Mouse (Mus musculus) limb, embryonic 11.5 days (tissue): ENCODE data around the gene Bcas3. TPM values are rescaled to one million over a fixed set of nuclear protein-coding genes. Genes with fewer than 3 reads are reported as not detected.

Source experiments
- ATAC-seq: fragments of 200-750 bp; cut with Nextera tagmentation; 2 replicates; pipeline ENCODE4 v1.8.0; 2017; ENCODE audit warnings: low read depth; ENCODE audit not compliant: insufficient number of reproducible peaks, low FRiP score, low TSS enrichment
- DNase-seq: peaks from one replicate; pipeline ENCODE4 v3.0.0-alpha.2; 2015; ENCODE audit warnings: low spot score
- H3K27ac ChIP-seq: fragments of 300-500 bp; sonication (generic); replicated peaks from 2 replicates; pipeline ENCODE4 v1.5.1; 2014; ENCODE audit warnings: low read depth, mild to moderate bottlenecking, low read length
- H3K27me3 ChIP-seq: fragments of 300-500 bp; sonication (generic); 2 replicates; pipeline ENCODE4 v1.6.1; 2014; ENCODE audit warnings: mild to moderate bottlenecking, low read length, mixed read lengths; ENCODE audit not compliant: control insufficient read depth, insufficient read depth
- H3K36me3 ChIP-seq: fragments of 300-500 bp; sonication (generic); 2 replicates; pipeline ENCODE4 v1.6.1; 2014; ENCODE audit warnings: mild to moderate bottlenecking, low read length, moderate library complexity, mixed read lengths; ENCODE audit not compliant: control insufficient read depth, insufficient read depth
- H3K4me1 ChIP-seq: fragments of 300-500 bp; sonication (generic); 2 replicates; pipeline ENCODE4 v1.6.1; 2014; ENCODE audit warnings: low read length, mixed read lengths; ENCODE audit not compliant: control insufficient read depth, insufficient read depth
- H3K4me2 ChIP-seq: fragments of 300-500 bp; sonication (generic); 2 replicates; pipeline ENCODE4 v1.6.1; 2014; ENCODE audit warnings: low read depth, mild to moderate bottlenecking, moderate library complexity; ENCODE audit not compliant: severe bottlenecking
- H3K4me3 ChIP-seq: fragments of 300-500 bp; sonication (generic); 2 replicates; pipeline ENCODE4 v1.5.1; 2014; ENCODE audit warnings: low read depth, low read length
- H3K9ac ChIP-seq: fragments of 300-500 bp; sonication (generic); 2 replicates; pipeline ENCODE4 v1.6.1; 2014; ENCODE audit warnings: mild to moderate bottlenecking, low read length
- H3K9me3 ChIP-seq: fragments of 300-500 bp; sonication (generic); 2 replicates; pipeline ENCODE4 v1.6.1; 2016; ENCODE audit warnings: low read length; ENCODE audit not compliant: control insufficient read depth
- WGBS: fragments of 180-500 bp; shearing (Covaris S2); extraction: QIAGEN DNeasy Blood & Tissue Kit; methylation state at CpG from one replicate; pipeline ENCODE4 v1.1.7; 2014; 5-methylcytosine and 5-hydroxymethylcytosine counted together
- polyA plus RNA-seq: library from polyadenylated mRNA; unstranded; fragments of >200 nt; fragmentation: Nextera tagmentation; extraction: Ambion mirVana; gene quantifications from 2 replicates; pipeline ENCODE4 v1.2.1, GENCODE M21; 2014

Bcas3 gene
- polyA plus RNA-seq, 1 experiment from 2014 or later, result 34.0 TPM

GRCm38 (mm10) chr11:85804048-85804447 is 451.1 kb downstream of the Bcas3 start:
- H3K4me2 ChIP-seq, result no peak overlapping the region
- peaks cover 8% of the 10 kb centered on the region; the same call in 1 of the 2 replicates for H3K4me1 ChIP-seq
- H3K4me3 ChIP-seq, result no peak overlapping the region
- DNase-seq (no peak), ATAC-seq (no peak)
- 67% methylated on average over 5 of the region's 5 CpGs for WGBS
- H3K27ac ChIP-seq, result no peak overlapping the region
- peaks cover 6% of the 10 kb centered on the region; the same call in 1 of the 2 replicates for H3K27me3 ChIP-seq
- H3K36me3 ChIP-seq, result no peaks in the 10 kb centered on the region
- no peak overlapping the region for H3K9ac ChIP-seq
- H3K9me3 ChIP-seq, result no peaks in the 10 kb centered on the region

DNA sequence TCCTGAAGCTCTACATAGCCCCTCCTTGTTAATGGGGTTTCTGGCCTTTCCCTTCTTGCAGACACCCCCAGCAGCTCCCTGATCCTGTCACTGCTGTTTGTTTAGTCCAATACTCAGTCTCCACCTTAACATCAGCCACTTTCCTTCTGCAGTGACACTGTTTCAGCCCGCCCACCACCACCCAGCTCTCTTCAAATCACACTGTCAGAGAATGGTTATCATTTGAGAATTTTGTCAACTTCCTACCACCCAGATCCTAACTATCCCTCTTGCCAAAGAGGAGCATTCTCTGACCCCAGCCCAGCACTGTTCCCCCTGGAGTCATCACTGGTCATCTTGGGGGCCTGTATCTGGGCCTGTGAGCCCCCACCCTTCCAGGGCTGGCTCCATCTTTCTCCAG is 452.8 kb downstream of the Bcas3 start:
- peaks cover 3% of the 10 kb centered on the region; the same call in 1 of the 2 replicates for H3K4me1 ChIP-seq
- H3K27me3 ChIP-seq, result no peaks in the 10 kb centered on the region
- H3K9me3 ChIP-seq, result no peaks in the 10 kb centered on the region
- WGBS, result 82% methylated on average over 1 of the region's 1 CpGs
- DNase-seq (no peak), ATAC-seq (no peak)
- no peaks in the 10 kb centered on the region for H3K36me3 ChIP-seq
- no peak overlapping the region for H3K27ac ChIP-seq
- no peak overlapping the region for H3K9ac ChIP-seq
- H3K4me2 ChIP-seq, result no peak overlapping the region
- no peak overlapping the region for H3K4me3 ChIP-seq

GRCm38 (mm10) chr11:85807353-85807752 is 454.4 kb downstream of the Bcas3 start:
- H3K9me3 ChIP-seq, result no peaks in the 10 kb centered on the region
- no peaks in the 10 kb centered on the region for H3K36me3 ChIP-seq
- H3K9ac ChIP-seq, result no peak overlapping the region
- H3K27me3 ChIP-seq, result no peaks in the 10 kb centered on the region
- ATAC-seq (no peak), DNase-seq (no peak)
- H3K4me3 ChIP-seq, result no peak overlapping the region
- H3K4me2 ChIP-seq, result no peak overlapping the region
- no peak overlapping the region for H3K27ac ChIP-seq
- H3K4me1 ChIP-seq, result peaks cover 5% of the 10 kb centered on the region; the same call in 1 of the 2 replicates
- 83% methylated on average over 11 of the region's 11 CpGs for WGBS

DNA sequence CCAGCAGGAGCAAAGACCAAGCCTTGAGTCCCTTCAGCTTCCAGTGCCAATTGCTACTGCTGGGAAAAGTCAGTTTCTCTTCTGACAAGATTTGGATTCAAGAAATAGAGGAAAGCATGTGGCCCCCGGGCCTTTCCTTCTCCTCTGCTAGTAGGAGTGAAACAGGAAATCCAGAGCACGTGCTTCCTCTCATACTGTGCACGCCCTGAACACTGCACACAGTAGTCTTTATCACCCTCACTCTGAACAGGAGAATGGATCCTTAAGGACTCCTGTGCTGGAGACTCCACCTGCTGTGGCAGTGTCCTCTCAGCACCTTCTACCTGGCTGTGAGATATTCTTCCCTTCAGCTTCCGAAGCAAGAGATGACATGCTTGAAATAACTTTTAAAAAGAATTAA is 458.3 kb downstream of the Bcas3 start:
- WGBS, result 67% methylated on average over 4 of the region's 4 CpGs
- ATAC-seq (no peak), DNase-seq (no peak)
- H3K4me2 ChIP-seq, result no peak overlapping the region
- no peaks in the 10 kb centered on the region for H3K9me3 ChIP-seq
- peaks cover 28% of the 10 kb centered on the region for H3K4me1 ChIP-seq
- H3K27ac ChIP-seq, result no peak overlapping the region
- H3K9ac ChIP-seq, result no peak overlapping the region
- no peak overlapping the region for H3K4me3 ChIP-seq
- no peaks in the 10 kb centered on the region for H3K27me3 ChIP-seq
- no peaks in the 10 kb centered on the region for H3K36me3 ChIP-seq

GRCm38 (mm10) chr11:85811676-85812075 is 458.7 kb downstream of the Bcas3 start:
- H3K4me2 ChIP-seq, result no peak overlapping the region
- H3K4me3 ChIP-seq, result no peak overlapping the region
- no peaks in the 10 kb centered on the region for H3K9me3 ChIP-seq
- no peak for ATAC-seq
- H3K9ac ChIP-seq, result no peak overlapping the region
- no peak for DNase-seq
- no peak overlapping the region for H3K27ac ChIP-seq
- WGBS, result 91% methylated on average over 5 of the region's 5 CpGs
- no peaks in the 10 kb centered on the region for H3K36me3 ChIP-seq
- H3K27me3 ChIP-seq, result no peaks in the 10 kb centered on the region
- H3K4me1 ChIP-seq, result peaks cover 32% of the 10 kb centered on the region

DNA sequence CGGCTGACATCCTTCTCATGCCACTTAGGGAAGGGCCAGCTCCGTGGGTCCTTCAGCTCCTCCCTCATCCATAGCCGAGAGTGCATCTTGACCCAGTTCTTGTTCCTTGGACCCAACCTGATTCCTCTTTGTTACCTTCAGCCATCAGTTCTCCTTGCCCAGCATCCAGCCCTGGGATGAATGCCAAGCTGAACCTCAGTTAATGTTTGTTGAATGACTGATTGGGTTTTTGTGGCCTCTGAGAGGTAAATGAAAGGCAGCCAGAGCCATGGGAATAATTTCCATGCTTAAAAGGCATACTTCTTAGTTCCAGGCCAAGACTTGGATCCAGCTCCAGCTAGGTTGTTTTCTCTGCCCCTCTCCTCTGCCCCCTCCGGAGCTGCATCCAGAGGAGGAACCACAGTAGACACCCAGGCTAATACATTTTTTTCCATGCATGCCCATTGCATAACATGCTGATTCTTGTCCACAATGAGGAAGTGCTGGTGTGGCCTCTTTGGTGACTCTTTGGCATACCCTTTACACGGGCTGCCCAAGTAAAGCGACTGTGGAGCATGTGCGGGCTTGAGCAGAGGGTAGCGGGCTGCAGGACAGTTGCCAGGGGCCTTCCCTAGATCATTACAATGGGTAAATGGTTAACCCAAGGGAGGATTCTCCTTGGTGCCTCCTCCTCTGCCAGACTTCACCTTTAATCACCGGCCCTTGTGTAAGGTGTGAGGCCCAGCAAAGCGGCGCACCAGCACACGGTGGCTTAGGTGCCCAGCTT is 459.4 kb downstream of the Bcas3 start:
- 84% methylated on average over 12 of the region's 12 CpGs for WGBS
- no peak for DNase-seq
- H3K27me3 ChIP-seq, result no peaks in the 10 kb centered on the region

GRCm38 (mm10) chr11:85814678-85815077 is 461.7 kb downstream of the Bcas3 start:
- ATAC-seq (no peak), DNase-seq (no peak)
- no peak overlapping the region for H3K9ac ChIP-seq
- H3K27me3 ChIP-seq, result no peaks in the 10 kb centered on the region
- H3K27ac ChIP-seq, result no peak overlapping the region
- no peaks in the 10 kb centered on the region for H3K9me3 ChIP-seq
- H3K36me3 ChIP-seq, result no peaks in the 10 kb centered on the region
- peaks cover 40% of the 10 kb centered on the region for H3K4me1 ChIP-seq
- H3K4me3 ChIP-seq, result no peak overlapping the region
- WGBS, result 24% methylated on average over 4 of the region's 4 CpGs
- no peak overlapping the region for H3K4me2 ChIP-seq

More for the DNA sequence above, 459.4 kb downstream of the Bcas3 start:
- ATAC-seq, result no peak
- Histone ChIP-seq H3K9me3 (no peaks in the 10 kb centered on the region), H3K36me3 (no peaks in the 10 kb centered on the region), H3K4me2 (no peak overlapping the region), H3K4me1 (peaks cover 32% of the 10 kb centered on the region), H3K27ac (no peak overlapping the region), H3K4me3 (no peak overlapping the region), H3K9ac (no peak overlapping the region)

- Histone ChIP-seq H3K4me1 (peaks cover 47% of the 10 kb centered on the region), H3K9me3 (no peaks in the 10 kb centered on the region), H3K4me3 (no peak overlapping the region), H3K36me3 (no peaks in the 10 kb centered on the region), H3K27ac (peak overlapping the region; percentile 32; the same call in 1 of the 2 replicates), H3K9ac (no peak overlapping the region), H3K4me2 (no peak overlapping the region), H3K27me3 (no peaks in the 10 kb centered on the region)
- ATAC-seq (no peak), DNase-seq (peak; percentile 53)
- 10% methylated on average over 5 of the region's 5 CpGs for WGBS
These were observed 463.5 kb downstream of the Bcas3 start for GRCm38 (mm10) chr11:85816471-85816870.
